20 mouse cellular contexts compared by ENCODE assay signal in genomic region chr10:46321040-46321439, GRCm38 (mm10).
A peak's percentile ranks its signal among the peaks of the same experiment; 100 is the strongest.
DNase-seq lines count a peak whose midpoint lies in the region; ATAC-seq lines count a peak whose summit lies in the region.
"Had no signal": no experiment of that assay in that cellular context is flagged by ENCODE, and none has a peak within 500 bp of the region (broad histone marks: within the 10 kb centered on the region; RNA-seq: fewer than 3 reads in every experiment).

No protein-coding gene starts in this region.

- H3K36me3 ChIP-seq in liver, embryonic 12.5 days = no peaks in the 10 kb centered on the region
- H3K36me3 ChIP-seq in liver, embryonic 13.5 days = no peaks in the 10 kb centered on the region
- H3K36me3 ChIP-seq: embryonic facial prominence, embryonic 10.5 days; embryonic facial prominence, embryonic 12.5 days; forebrain, embryonic 15.5 days had no signal

- H3K4me3 ChIP-seq in liver, embryonic 12.5 days = no peak overlapping the region
- no peak overlapping the region for H3K4me3 ChIP-seq in liver, embryonic 13.5 days (replicated peaks)
- H3K4me3 ChIP-seq: embryonic facial prominence, embryonic 10.5 days; embryonic facial prominence, embryonic 12.5 days; forebrain, embryonic 13.5 days; forebrain, embryonic 15.5 days had no signal

- no peak overlapping the region for H3K4me2 ChIP-seq in liver, embryonic 12.5 days
- no peak overlapping the region for H3K4me2 ChIP-seq in liver, embryonic 13.5 days
- H3K4me2 ChIP-seq: embryonic facial prominence, embryonic 12.5 days; forebrain, embryonic 13.5 days; forebrain, embryonic 15.5 days had no signal

- no peak overlapping the region for H3K9ac ChIP-seq in liver, embryonic 12.5 days
- H3K9ac ChIP-seq in liver, embryonic 13.5 days = no peak overlapping the region
- H3K9ac ChIP-seq: embryonic facial prominence, embryonic 12.5 days; forebrain, embryonic 13.5 days; forebrain, embryonic 15.5 days; forebrain, postnatal 0 days had no signal

- ATAC-seq in liver, embryonic 12.5 days = 0 out of 2 replicates have a peak, but pooled peaks have one; percentile 44
- ATAC-seq in liver, embryonic 13.5 days (ENCODE audit: low read depth) = peak; percentile 60
- ATAC-seq: activated CD4-positive, CD25-positive, alpha-beta regulatory T cell, adult 4 months; forebrain, embryonic 13.5 days; forebrain, embryonic 15.5 days; forebrain, postnatal 0 days; Patski had no signal

- DNase-seq in liver = no peak
- DNase-seq in liver, embryonic 13.5 days = no peak
- DNase-seq in right cerebral cortex, adult 18-20 months = no peak
- no peak for DNase-seq in testis, postnatal 10 days (ENCODE audit: low spot score)
- DNase-seq: adrenal gland, adult 8-10 months; adrenal gland, postnatal 14 days; adrenal gland, postnatal 36 days; cerebellum, adult 11-12 months; cerebellum, adult 2 months; cerebellum, adult 9-10 months; cerebellum, postnatal 10 days; cerebellum, postnatal 25 days; forebrain, postnatal 0 days had no signal

- H3K27ac ChIP-seq in liver, embryonic 12.5 days = no peak overlapping the region
- H3K27ac ChIP-seq in liver, embryonic 13.5 days = no peak overlapping the region
- H3K27ac ChIP-seq: embryonic facial prominence, embryonic 10.5 days; embryonic facial prominence, embryonic 12.5 days; forebrain, embryonic 13.5 days; forebrain, embryonic 15.5 days had no signal

- no peaks in the 10 kb centered on the region for H3K27me3 ChIP-seq in liver, embryonic 12.5 days (replicated peaks)
- H3K27me3 ChIP-seq in liver, embryonic 13.5 days = no peaks in the 10 kb centered on the region
- H3K27me3 ChIP-seq: embryonic facial prominence, embryonic 12.5 days; forebrain, embryonic 13.5 days; forebrain, embryonic 15.5 days; Patski had no signal

- 69% methylated on average over 3 of the region's 3 CpGs for WGBS in liver, embryonic 12.5 days (ENCODE audit: insufficient replicate concordance)
- 63% methylated on average over 3 of the region's 3 CpGs for WGBS in liver, embryonic 13.5 days (ENCODE audit: insufficient replicate concordance)

- H3K4me1 ChIP-seq in liver, embryonic 12.5 days = no peaks in the 10 kb centered on the region
- H3K4me1 ChIP-seq in liver, embryonic 13.5 days (replicated peaks) = no peaks in the 10 kb centered on the region
- H3K4me1 ChIP-seq: embryonic facial prominence, embryonic 10.5 days; embryonic facial prominence, embryonic 12.5 days; forebrain, embryonic 13.5 days; forebrain, embryonic 15.5 days had no signal

- H3K9me3 ChIP-seq in liver, embryonic 12.5 days (replicated peaks) = no peaks in the 10 kb centered on the region
- no peaks in the 10 kb centered on the region for H3K9me3 ChIP-seq in liver, embryonic 13.5 days (replicated peaks)
- H3K9me3 ChIP-seq: embryonic facial prominence, embryonic 10.5 days; embryonic facial prominence, embryonic 12.5 days; forebrain, embryonic 13.5 days; forebrain, embryonic 15.5 days had no signal
